Mouse (Mus musculus) limb, embryonic 11.5 days (tissue): ENCODE data around the gene Olfr131. TPM values are rescaled to one million over a fixed set of nuclear protein-coding genes. Genes with fewer than 3 reads are reported as not detected.

ENCODE experiments used
- polyA plus RNA-seq: library from polyadenylated mRNA; unstranded; fragments of >200 nt; fragmentation: Nextera tagmentation; extraction: Ambion mirVana; gene quantifications from 2 replicates; pipeline ENCODE4 v1.2.1, GENCODE M21; 2014

The Olfr131 gene
- polyA plus RNA-seq, 1 experiment from 2014 or later = not detected

Other genes starting within 250 kb of the Olfr131 start
- not detected in 2 replicates for gene Olfr126, start 241.2 kb downstream of the Olfr131 start, polyA plus RNA-seq
- not detected in 2 replicates for gene Olfr127, start 188.3 kb downstream of the Olfr131 start, polyA plus RNA-seq
- not detected in 2 replicates for gene Olfr128, start 168.1 kb downstream of the Olfr131 start, polyA plus RNA-seq
- gene Olfr761, start 135.6 kb downstream of the Olfr131 start, polyA plus RNA-seq = not detected in 2 replicates
- gene Olfr129, start 28.6 kb downstream of the Olfr131 start, polyA plus RNA-seq = not detected in 2 replicates
- not detected in 2 replicates for gene Olfr130, start 24.8 kb downstream of the Olfr131 start, polyA plus RNA-seq
- gene Olfr132, start 45.8 kb upstream of the Olfr131 start, polyA plus RNA-seq = not detected in 2 replicates
- gene Olfr133, start 56.6 kb upstream of the Olfr131 start, polyA plus RNA-seq = not detected in 2 replicates
- not detected in 2 replicates for gene Olfr134, start 82.7 kb upstream of the Olfr131 start, polyA plus RNA-seq
- gene Olfr135, start 115.6 kb upstream of the Olfr131 start, polyA plus RNA-seq = not detected in 2 replicates
- not detected in 2 replicates for gene Olfr138, start 172.3 kb upstream of the Olfr131 start, polyA plus RNA-seq
- not detected in 2 replicates for gene Olfr137, start 218.9 kb upstream of the Olfr131 start, polyA plus RNA-seq
- not detected in 2 replicates for gene Olfr136, start 241.1 kb upstream of the Olfr131 start, polyA plus RNA-seq